Mouse (Mus musculus) midbrain, postnatal 0 days (tissue): ENCODE measurements around the gene 1810037I17Rik. TPM values are rescaled to one million over a fixed set of nuclear protein-coding genes. Genes with fewer than 3 reads are reported as not detected.

Experiments
- ATAC-seq: fragments of 200-750 bp; cut with Nextera tagmentation; 2 replicates; pipeline ENCODE4 v1.8.0; 2017; ENCODE audit warnings: moderate number of reproducible peaks, mild to moderate bottlenecking, moderate TSS enrichment, moderate library complexity; ENCODE audit not compliant: low FRiP score
- DNase-seq: peaks from one replicate; pipeline ENCODE4 v3.0.0-alpha.2; 2015; ENCODE audit warnings: low spot score
- H3K27ac ChIP-seq: fragments of 300-500 bp; sonication (generic); 2 replicates; pipeline ENCODE4 v1.5.1; 2014; ENCODE audit warnings: low read depth, mild to moderate bottlenecking, low read length, mixed read lengths
- H3K27me3 ChIP-seq: fragments of 300-500 bp; sonication (generic); 2 replicates; pipeline ENCODE4 v1.6.1; 2014; ENCODE audit warnings: low read length, control low read depth, mixed read lengths; ENCODE audit not compliant: insufficient read depth
- H3K36me3 ChIP-seq: fragments of 300-500 bp; sonication (generic); 2 replicates; pipeline ENCODE4 v1.6.1; 2014; ENCODE audit warnings: low read length, control low read depth, mixed read lengths; ENCODE audit not compliant: insufficient read depth
- H3K4me1 ChIP-seq: fragments of 300-500 bp; sonication (generic); 2 replicates; pipeline ENCODE4 v1.6.1; 2014; ENCODE audit warnings: mild to moderate bottlenecking, control low read depth, antibody characterized with exemption, low read length, mixed read lengths; ENCODE audit not compliant: insufficient read depth
- H3K4me2 ChIP-seq: fragments of 300-500 bp; sonication (generic); 2 replicates; pipeline ENCODE4 v1.6.1; 2014; ENCODE audit warnings: low read depth, mild to moderate bottlenecking, low read length, mixed read lengths; ENCODE audit not compliant: poor library complexity, severe bottlenecking
- H3K4me3 ChIP-seq: fragments of 300-500 bp; sonication (generic); 2 replicates; pipeline ENCODE4 v1.5.1; 2014; ENCODE audit warnings: low read depth, mild to moderate bottlenecking, low read length, moderate library complexity
- H3K9ac ChIP-seq: fragments of 300-500 bp; sonication (generic); replicated peaks from 2 replicates; pipeline ENCODE4 v1.6.1; 2014; ENCODE audit warnings: mild to moderate bottlenecking, low read length, moderate library complexity, mixed read lengths; ENCODE audit not compliant: poor library complexity, severe bottlenecking
- H3K9me3 ChIP-seq: fragments of 300-500 bp; sonication (generic); 2 replicates; pipeline ENCODE4 v1.6.1; 2016; ENCODE audit warnings: low read length, control low read depth
- CTCF ChIP-seq: IDR thresholded peaks from 2 replicates; pipeline ENCODE4 v1.5.1; 2016; ENCODE audit warnings: antibody characterized with exemption, mild to moderate bottlenecking
- WGBS: fragments of 180-500 bp; shearing (Covaris S2); extraction: QIAGEN DNeasy Blood & Tissue Kit; methylation state at CpG from one replicate; pipeline ENCODE4 v1.1.7; 2014; 5-methylcytosine and 5-hydroxymethylcytosine counted together
- polyA plus RNA-seq: library from polyadenylated mRNA; unstranded; fragments of >200 nt; fragmentation: Nextera tagmentation; extraction: Ambion mirVana; gene quantifications from 2 replicates; pipeline ENCODE4 v1.2.1, GENCODE M21; 2015
- total RNA-seq: library from RNA; depleted of rRNA; stranded (reverse); fragments of >200 nt; gene quantifications from 2 replicates; pipeline ENCODE4 v1.2.3, GENCODE M21; 2014

Gene 1810037I17Rik
- total and polyA plus RNA-seq, 2 experiments from 2014 or later, result 32.3 to 94.5 TPM

- H3K9ac ChIP-seq, result no peak overlapping the region
- H3K4me1 ChIP-seq, result no peaks in the 10 kb centered on the region
- no peaks in the 10 kb centered on the region for H3K27me3 ChIP-seq
- no peak overlapping the region for H3K27ac ChIP-seq
- ATAC-seq (no peak), DNase-seq (no peak)
- TF ChIP-seq CTCF, result no peak
- peaks cover 5% of the 10 kb centered on the region for H3K36me3 ChIP-seq
- H3K9me3 ChIP-seq, result no peaks in the 10 kb centered on the region
- no peak overlapping the region for H3K4me2 ChIP-seq
- H3K4me3 ChIP-seq, result no peak overlapping the region
- WGBS, result 78% methylated on average over 6 of the region's 6 CpGs
Measured at GRCm38 (mm10) chr3:122943387-122943890, 19.4 kb downstream of the 1810037I17Rik start.

GRCm38 (mm10) chr3:122950129-122950528 is 26.1 kb downstream of the 1810037I17Rik start:
- Histone ChIP-seq H3K36me3 (peaks cover 14% of the 10 kb centered on the region), H3K4me1 (no peaks in the 10 kb centered on the region), H3K4me2 (no peak overlapping the region), H3K9me3 (no peaks in the 10 kb centered on the region), H3K9ac (no peak overlapping the region), H3K27ac (no peak overlapping the region), H3K4me3 (no peak overlapping the region), H3K27me3 (no peaks in the 10 kb centered on the region)
- TF ChIP-seq CTCF, result no peak
- 94% methylated on average over 2 of the region's 2 CpGs for WGBS
- ATAC-seq, result no peak
- DNase-seq, result no peak

- Histone ChIP-seq H3K9me3 (no peaks in the 10 kb centered on the region), H3K4me2 (no peak overlapping the region), H3K27me3 (no peaks in the 10 kb centered on the region), H3K36me3 (peaks cover 9% of the 10 kb centered on the region; the same call in 1 of the 2 replicates), H3K27ac (no peak overlapping the region), H3K4me1 (no peaks in the 10 kb centered on the region), H3K4me3 (no peak overlapping the region), H3K9ac (no peak overlapping the region)
- ATAC-seq (no peak), DNase-seq (no peak)
- 89% methylated on average over 5 of the region's 5 CpGs for WGBS
- no peak for TF ChIP-seq CTCF
Measured at GRCm38 (mm10) chr3:122964301-122964700, 40.3 kb downstream of the 1810037I17Rik start.

GRCm38 (mm10) chr3:122968391-122968790 is 44.4 kb downstream of the 1810037I17Rik start:
- Histone ChIP-seq H3K27ac (no peak overlapping the region), H3K4me2 (no peak overlapping the region), H3K9ac (no peak overlapping the region), H3K27me3 (no peaks in the 10 kb centered on the region), H3K4me1 (no peaks in the 10 kb centered on the region), H3K9me3 (no peaks in the 10 kb centered on the region), H3K4me3 (no peak overlapping the region), H3K36me3 (peaks cover 4% of the 10 kb centered on the region; the same call in 1 of the 2 replicates)
- DNase-seq, result no peak
- TF ChIP-seq CTCF, result no peak
- ATAC-seq, result no peak
- 90% methylated on average over 9 of the region's 9 CpGs for WGBS

- Histone ChIP-seq H3K9me3 (no peaks in the 10 kb centered on the region), H3K27ac (no peak overlapping the region), H3K36me3 (no peaks in the 10 kb centered on the region), H3K4me2 (no peak overlapping the region), H3K27me3 (no peaks in the 10 kb centered on the region), H3K4me1 (no peaks in the 10 kb centered on the region), H3K4me3 (no peak overlapping the region), H3K9ac (no peak overlapping the region)
- ATAC-seq, result no peak
- WGBS, result 82% methylated on average over 3 of the region's 3 CpGs
- no peak for DNase-seq
- TF ChIP-seq CTCF, result no peak
Measured at GRCm38 (mm10) chr3:122972126-122972822, 48.3 kb downstream of the 1810037I17Rik start.

- no peak for DNase-seq
- Histone ChIP-seq H3K4me1 (no peaks in the 10 kb centered on the region), H3K9me3 (no peaks in the 10 kb centered on the region), H3K4me3 (no peak overlapping the region), H3K27me3 (no peaks in the 10 kb centered on the region), H3K27ac (no peak overlapping the region), H3K4me2 (no peak overlapping the region), H3K36me3 (no peaks in the 10 kb centered on the region), H3K9ac (no peak overlapping the region)
- no peak for ATAC-seq
- 70% methylated on average over 3 of the region's 3 CpGs for WGBS
- no peak for TF ChIP-seq CTCF
Measured at GRCm38 (mm10) chr3:122974833-122975232, 50.8 kb downstream of the 1810037I17Rik start.
